Mouse (Mus musculus) thymus, postnatal 25 days (tissue): ENCODE results near the gene Gm49388.
"Not testable (repeated sequence)": the region's sequence is repeated elsewhere in the genome, so short reads cannot be mapped to it uniquely, and the experiment has no call there.

Experiments
- DNase-seq: peaks from one replicate; pipeline ENCODE4 v3.0.0; 2022

The Gm49388 gene

DNA sequence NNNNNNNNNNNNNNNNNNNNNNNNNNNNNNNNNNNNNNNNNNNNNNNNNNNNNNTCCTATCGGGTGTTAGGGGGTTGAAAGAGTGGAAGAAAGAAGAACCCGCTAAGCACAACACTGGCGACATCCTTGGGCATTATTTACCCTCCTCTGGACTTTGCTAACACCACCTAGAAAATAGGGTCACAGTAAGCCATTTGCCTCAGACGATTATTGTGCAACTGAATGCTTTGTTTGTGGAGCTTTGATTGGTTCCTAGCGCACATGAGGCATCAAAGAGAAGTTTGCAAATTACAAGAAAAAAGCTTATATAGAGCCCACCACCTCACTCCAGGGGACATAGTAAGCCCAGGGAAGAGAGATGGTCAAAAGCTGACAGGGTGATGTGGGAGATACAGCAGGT, 23.4 kb downstream of the Gm49388 start:
- no peak for DNase-seq

DNA sequence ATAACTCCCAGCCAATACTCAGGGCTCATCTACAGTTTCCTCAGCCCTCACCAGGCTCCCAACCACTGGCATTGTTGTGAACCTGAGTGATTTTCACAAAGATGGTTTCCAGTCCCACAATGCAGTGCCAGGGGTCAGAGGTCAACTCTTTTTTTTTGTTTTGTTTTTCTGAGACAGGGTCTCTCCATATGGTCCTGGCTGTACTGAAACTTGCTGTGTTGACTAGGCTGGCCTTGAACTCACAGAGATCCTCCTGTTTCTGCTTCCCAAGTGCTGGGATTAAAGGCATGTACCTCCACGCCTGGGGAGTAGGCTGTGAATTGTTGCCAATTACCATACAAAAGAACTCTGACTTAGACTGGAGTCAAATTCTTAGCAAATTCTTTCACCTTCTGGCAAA, 24.4 kb downstream of the Gm49388 start:
- DNase-seq, result no peak

- DNase-seq, result no peak
Observed at GRCm38 (mm10) chr7:127810650-127811049, 25.2 kb downstream of the Gm49388 start.

DNA sequence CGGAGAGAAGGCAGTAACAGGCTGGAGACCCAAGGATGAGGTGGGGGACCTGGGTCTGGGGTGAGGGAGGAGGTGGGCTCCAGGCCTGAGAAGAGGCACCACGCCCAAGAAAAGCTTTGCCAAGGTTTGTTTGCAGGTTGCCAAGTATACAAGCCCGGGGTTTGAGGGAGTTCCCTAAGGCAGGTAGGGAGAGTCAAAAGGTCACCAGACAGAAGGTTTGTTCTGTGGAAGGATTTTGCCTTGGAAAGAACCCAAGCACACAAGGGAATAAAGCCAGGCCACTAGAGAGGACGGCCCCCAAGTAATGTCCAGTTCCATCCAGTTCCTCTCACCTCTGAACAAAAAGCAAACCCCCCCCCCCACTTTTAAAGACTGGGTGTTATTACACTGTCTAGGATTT, 25.8 kb downstream of the Gm49388 start:
- no peak for DNase-seq

- no peak for DNase-seq
Observed at GRCm38 (mm10) chr7:127812292-127812691, 26.9 kb downstream of the Gm49388 start.

DNA sequence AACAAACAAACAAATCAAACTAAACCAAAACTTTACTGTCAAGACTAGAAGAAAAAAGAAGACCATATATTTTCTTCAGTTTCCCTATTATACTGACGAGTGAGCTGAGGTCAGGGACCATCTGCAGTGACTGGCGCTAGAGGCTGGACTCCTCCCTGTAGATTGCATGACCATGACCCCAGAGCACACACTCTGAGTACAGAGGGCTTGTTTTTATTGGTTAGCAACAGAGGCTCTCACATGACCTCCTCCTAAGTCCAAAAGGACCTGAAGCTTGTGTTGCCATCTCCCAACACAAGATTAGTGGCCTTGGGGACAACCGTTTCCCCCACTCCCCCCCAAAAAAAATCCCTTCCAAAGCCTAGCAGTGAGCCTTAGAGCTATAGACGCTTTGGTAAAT, 28.4 kb downstream of the Gm49388 start:
- no peak for DNase-seq

DNA sequence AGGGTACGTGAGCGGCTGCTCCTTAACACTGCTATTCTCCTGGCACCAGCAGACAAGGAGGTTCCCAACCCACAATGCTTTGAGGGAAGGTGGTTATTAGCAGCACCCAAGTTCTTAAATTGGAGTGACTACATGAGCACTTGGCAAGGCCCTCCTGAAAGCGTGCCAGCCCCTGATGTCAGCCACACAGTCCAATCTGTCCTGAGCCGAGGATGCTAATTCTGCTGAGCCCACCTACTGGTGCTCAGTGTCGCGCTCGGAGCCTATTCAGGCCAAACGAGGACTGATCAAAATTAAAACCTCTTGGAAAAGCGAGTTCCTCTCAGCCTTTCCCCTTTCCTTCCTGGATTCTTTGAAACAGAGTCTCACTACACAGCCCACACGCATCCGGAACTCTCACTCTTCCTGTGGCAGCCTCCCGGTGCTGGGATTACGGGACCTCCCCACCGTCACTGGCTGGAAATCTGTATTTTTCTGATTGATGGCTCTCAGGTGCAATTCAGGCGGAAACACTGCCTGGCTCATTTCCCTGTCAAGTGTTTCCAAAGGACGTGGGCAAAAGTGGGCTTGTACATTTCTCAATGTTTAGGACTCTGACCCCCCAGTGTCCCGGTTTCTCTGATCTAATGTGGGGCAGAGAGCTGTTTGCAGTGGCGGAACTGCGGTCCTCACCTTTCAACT, 29.0 kb downstream of the Gm49388 start:
- DNase-seq, result no peak

DNA sequence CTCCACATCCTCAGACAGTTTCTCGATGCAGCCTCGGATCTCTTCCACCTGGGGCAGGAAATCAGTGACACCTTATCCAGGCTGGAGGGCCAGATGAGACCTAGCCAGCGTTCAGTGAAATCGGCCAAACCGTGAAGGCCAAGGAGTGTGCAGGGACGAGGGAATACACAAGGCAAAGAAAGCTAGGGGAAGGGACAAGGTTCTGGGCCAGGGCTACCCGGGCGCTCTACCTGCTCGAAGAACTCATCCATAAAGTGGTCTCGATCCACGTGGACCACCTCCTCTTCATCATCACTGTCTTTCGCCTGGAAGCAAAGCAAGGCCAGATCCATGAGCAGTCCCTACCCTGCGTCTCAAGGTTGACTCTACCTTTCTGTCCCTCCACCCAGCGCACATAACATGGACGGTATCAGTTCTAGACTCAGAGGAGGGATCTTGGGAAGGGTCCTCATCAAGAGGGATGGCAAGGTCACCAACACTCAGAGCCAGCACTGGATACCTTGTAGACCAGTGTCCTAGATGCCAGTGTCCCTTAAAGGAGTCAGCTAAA, 29.8 kb downstream of the Gm49388 start:
- no peak for DNase-seq

DNA sequence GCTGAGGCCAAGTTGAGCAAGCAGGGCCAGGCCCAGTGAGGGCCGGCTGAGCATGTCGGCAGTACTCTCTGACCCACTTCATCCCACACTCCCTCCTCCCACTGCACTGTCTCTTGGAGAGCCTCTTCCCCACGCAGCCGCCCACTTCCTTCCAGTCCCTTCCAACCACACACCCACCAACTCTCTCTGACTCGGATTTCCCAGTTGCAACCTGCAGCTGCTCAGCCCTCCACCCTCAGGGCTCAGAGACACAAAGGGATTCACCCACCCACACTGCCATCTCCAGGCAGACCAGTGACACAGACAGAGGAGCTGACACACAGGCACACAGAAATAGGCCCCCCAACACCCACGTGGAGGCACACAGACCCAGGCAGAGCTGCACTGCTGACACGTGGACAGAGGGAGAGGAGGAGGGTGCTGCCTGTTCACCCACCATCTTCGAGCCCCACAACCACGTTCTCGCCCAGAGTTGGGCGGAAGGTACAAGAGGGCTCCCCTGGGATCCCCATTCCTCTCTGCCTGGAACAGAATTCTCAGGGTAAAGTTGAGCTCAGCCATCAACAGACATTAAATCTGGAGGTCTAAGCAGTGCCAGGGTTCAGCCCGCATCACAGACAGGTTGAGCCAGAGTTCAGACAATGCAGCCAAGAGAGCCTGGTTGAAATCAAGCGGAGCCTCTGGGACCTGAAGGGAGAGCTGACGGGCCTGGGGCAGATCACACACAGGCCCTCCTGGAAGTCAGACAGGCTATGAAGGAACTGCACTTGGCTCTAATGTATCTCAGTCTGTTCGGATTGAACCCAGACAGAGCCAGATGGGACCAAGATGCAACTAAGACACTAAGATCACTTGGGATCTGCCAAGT, 30.8 kb downstream of the Gm49388 start:
- peak; percentile 62 for DNase-seq

- no peak for DNase-seq
Observed at GRCm38 (mm10) chr7:127817053-127817452, 31.6 kb downstream of the Gm49388 start.

GRCm38 (mm10) chr7:127817776-127818175, 32.4 kb downstream of the Gm49388 start:
- no peak for DNase-seq

GRCm38 (mm10) chr7:127820836-127821509, 35.6 kb downstream of the Gm49388 start:
- DNase-seq, result no peak

DNA sequence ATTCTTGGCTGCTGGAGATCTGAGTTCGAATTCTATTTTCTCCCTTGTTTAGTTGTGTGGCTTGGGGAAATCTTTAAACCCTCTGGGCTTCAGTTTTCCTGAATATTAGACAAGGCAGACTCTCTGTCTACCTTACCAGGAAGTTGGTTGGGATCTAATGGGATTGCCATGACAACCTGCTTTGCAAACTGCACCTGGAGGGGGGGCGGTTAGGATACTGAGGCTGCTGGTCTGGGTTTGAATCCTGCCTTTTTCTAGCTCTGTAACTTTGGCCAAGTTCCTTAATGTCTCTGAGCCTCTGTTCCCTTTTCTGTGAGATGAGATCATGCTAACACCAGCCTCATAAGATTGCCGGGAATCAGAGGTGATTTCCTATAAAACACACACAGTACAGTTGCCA, 37.1 kb downstream of the Gm49388 start:
- no peak for DNase-seq

GRCm38 (mm10) chr7:127823236-127824171, 38.1 kb downstream of the Gm49388 start:
- no peak for DNase-seq

DNA sequence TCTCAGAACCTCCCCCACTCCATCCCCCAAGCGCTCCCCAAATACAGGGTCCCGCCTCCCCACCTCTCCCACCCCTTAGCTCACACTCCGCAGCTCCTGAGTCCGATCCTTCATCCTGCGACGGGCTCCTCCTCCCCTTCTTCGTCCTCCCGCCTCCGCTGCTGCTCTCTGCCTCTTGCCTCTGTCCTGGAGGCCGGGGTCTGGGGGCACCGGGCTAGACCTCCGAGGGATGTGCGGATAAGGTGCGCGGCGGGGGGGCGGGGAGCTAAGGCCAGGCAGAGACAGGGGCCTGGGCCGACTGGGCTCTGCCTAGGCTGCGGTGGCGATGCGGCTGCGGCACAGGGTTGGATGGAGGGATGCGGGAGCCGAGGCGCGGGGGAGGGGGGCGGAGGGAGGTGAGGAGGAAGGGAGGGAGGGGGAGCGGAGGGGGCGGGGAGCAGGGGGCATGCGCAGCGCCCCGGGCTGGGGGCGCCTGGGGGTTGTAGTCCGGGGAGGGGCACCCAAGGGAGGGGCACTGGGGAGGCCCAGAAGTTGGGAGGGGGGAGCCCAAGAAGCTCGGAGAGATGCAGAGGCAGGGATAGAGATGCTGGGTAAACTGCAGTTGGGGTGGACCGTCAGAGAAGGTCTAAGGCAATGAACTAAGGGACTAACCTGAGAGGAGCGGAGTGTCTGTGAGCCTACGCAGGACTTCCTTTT, 38.9 kb downstream of the Gm49388 start, which contains the start of the genes Stx4a and Stx1b:
Stx4a (plus strand) TSS at position 119 of the 696 bp plus-strand sequence.
Stx1b (minus strand) TSS at position 374 of the 696 bp plus-strand sequence.
- no peak for DNase-seq

GRCm38 (mm10) chr7:127835550-127835949, 50.1 kb downstream of the Gm49388 start:
- DNase-seq, result no peak

- no peak for DNase-seq
Observed at GRCm38 (mm10) chr7:127837473-127837872, 52.1 kb downstream of the Gm49388 start.

- not testable (repeated sequence) for DNase-seq
Observed at GRCm38 (mm10) chr7:127837878-127838277, 52.5 kb downstream of the Gm49388 start.

- DNase-seq, result not testable (repeated sequence)
Observed at GRCm38 (mm10) chr7:127840031-127840430, 54.6 kb downstream of the Gm49388 start.

DNA sequence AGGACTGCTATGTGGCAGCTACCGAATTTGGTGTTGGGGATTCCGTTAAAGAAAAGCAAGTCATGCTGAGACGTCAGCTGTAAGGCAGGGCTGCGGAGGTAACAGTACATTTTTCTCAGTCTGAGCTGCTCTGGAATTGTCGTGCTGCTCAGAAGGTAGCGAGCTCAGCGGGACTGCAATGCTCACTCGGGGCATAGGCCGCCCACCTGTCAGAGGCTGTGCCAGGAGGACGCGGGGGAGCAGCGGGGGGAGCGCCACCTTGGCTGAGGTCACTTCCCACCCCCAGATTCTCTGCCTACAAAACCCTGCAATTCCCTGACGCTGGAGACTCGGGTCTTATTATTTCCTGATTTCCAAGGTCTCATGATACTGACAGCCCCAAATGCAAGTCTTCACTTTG, 55.5 kb downstream of the Gm49388 start:
- DNase-seq, result peak; percentile 77

DNA sequence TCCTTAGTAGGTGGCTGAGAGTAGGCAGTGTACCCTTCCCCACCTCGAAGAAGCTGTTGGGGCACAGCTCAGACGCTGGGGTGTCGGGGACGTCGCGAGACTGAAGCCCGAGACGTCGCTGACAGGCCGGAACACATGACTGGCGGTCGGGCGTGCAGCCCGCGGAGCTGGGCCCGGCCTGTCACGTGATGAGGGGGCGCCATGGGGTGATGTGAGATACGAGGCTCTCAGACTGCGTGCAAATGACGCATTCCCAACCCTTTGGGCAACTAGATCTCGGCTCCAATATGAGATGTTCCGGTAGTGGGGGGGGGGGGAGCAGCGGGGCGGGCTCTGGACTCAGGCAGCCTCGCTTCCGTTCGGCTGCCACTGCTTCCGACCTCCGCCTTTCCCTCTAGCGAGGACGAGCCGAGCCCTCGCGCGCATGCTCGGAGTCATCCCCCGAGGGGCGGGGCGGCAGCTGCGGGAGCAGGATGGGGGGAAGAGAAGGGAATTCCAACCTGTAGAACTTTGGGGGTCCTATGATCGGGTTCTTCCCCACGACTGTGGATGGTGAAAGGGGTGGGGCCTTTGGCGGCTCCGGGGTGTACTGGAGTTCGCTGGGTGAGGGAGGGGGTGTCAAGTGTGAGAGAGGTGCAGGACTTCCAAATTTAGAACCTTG, 56.1 kb downstream of the Gm49388 start:
- peak; percentile 93 for DNase-seq
